Mouse (Mus musculus): Measurements from ENCODE around the gene Tas2r126. TPM values are rescaled to one million over a fixed set of nuclear protein-coding genes. Genes with fewer than 3 reads are reported as not detected.
"Not testable (repeated sequence)": the region's sequence is repeated elsewhere in the genome, so short reads cannot be mapped to it uniquely, and the experiment has no call there.

The Tas2r126 gene
- polyA plus RNA-seq, 1 experiment = not detected

DNA sequence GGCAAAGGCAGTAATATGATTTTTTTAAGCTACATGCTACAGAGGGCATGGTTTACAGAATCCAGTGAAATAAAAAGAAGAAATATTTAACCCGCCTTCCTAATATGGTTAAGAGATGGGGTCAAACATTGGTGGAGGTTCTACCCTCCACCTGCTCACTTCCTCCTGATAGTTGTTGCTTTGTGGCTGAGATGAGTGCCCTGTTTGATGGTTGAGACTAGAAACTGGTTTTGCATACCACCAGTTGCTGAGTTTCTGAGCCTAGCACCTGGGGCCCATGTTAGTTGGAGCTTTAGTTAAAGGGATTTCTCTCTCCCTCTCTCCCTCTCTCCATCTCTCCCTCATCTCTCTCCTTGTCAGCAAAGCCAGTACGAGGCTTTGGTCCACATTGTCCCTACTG lies 13.0 kb downstream of the Tas2r126 start:
- H3K27ac ChIP-seq (ENCODE audit: insufficient read depth, low read length) = no peak overlapping the region
- H3K36me3 ChIP-seq (ENCODE audit: control insufficient read depth, insufficient read depth, low read length, poor library complexity, severe bottlenecking) = no peaks in the 10 kb centered on the region
- H3K4me1 ChIP-seq (ENCODE audit: control insufficient read depth, insufficient read depth, low read length) = no peaks in the 10 kb centered on the region
- TF ChIP-seq EP300 (IDR thresholded peaks at IDR 0.05; ENCODE audit: insufficient read depth, low read depth, low read length) (no peak), POLR2A (IDR thresholded peaks at IDR 0.05; ENCODE audit: insufficient read depth, low read length) (no peak), CTCF (IDR thresholded peaks at IDR 0.05; ENCODE audit: low read depth, low read length) (no peak)
- no peaks in the 10 kb centered on the region for H3K27me3 ChIP-seq (ENCODE audit: control insufficient read depth, insufficient read depth, low read length, poor library complexity, severe bottlenecking)
- no peak overlapping the region for H3K9ac ChIP-seq (ENCODE audit: low read depth, poor library complexity, severe bottlenecking)
- H3K4me3 ChIP-seq (ENCODE audit: low read depth, low read length) = no peak overlapping the region
- no peaks in the 10 kb centered on the region for H3K9me3 ChIP-seq (replicated peaks; ENCODE audit: control insufficient read depth, insufficient read depth, low read length, poor library complexity, severe bottlenecking)

DNA sequence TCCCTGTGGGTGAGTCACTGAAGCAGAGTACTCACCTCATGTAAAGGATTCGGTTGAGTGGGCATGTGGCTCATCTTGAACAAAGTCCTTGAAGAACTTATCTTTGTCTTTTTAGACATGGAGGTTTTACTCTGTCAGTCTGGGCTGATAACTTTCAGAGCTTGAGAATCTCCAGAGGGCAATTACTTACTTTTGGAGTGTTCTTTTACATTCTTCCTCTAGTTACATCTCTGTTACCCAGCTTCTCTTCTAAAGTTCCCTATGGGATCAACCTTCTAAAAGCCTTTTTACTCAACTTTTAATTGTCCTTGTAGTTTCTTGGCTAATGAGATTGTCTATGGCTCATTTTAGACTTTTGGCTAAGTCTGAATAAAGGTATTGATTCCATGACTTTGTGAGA lies 30.8 kb downstream of the Tas2r126 start, which contains the start of gene Olfr458:
Gene Olfr458 (minus strand): TSS at position 101 of the 400 bp plus-strand sequence.
- no peak within 1 kb of the TSS for H3K4me3 ChIP-seq (ENCODE audit: low read depth, low read length)
- no peak for TF ChIP-seq POLR2A (IDR thresholded peaks at IDR 0.05; ENCODE audit: insufficient read depth, low read length)
- no peaks in the 10 kb centered on the region for H3K9me3 ChIP-seq (replicated peaks; ENCODE audit: control insufficient read depth, insufficient read depth, low read length, poor library complexity, severe bottlenecking)
- no peak within 1 kb of the TSS for H3K9ac ChIP-seq (ENCODE audit: low read depth, poor library complexity, severe bottlenecking)
- H3K27ac ChIP-seq (ENCODE audit: insufficient read depth, low read length) = no peak within 1 kb of the TSS
- no peaks in the 10 kb centered on the region for H3K4me1 ChIP-seq (ENCODE audit: control insufficient read depth, insufficient read depth, low read length)
- H3K27me3 ChIP-seq (ENCODE audit: control insufficient read depth, insufficient read depth, low read length, poor library complexity, severe bottlenecking) = no peaks in the 10 kb centered on the region
- H3K36me3 ChIP-seq (ENCODE audit: control insufficient read depth, insufficient read depth, low read length, poor library complexity, severe bottlenecking) = no peaks in the 10 kb centered on the region

DNA sequence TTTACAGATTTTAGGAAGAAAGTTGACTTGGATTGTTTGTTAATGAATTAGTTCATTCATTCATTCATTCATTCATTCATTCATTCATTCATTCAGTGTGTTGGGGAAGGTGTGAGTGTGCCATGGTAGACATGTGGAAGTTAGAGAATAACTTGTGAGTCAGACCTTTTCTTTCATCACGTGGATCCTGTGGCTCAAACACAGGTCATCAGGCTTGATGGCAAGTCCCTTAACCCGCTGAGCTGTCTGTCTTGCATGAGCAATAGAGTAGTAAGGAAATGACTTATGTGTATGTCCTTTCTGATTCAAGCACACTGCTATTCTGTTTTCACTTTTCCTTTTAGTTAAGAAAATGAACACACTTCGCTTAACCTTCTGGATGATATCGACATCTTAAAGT lies 36.2 kb downstream of the Tas2r126 start:
- no peak overlapping the region for H3K9ac ChIP-seq (ENCODE audit: low read depth, poor library complexity, severe bottlenecking)
- no peak overlapping the region for H3K4me3 ChIP-seq (ENCODE audit: low read depth, low read length)
- no peaks in the 10 kb centered on the region for H3K4me1 ChIP-seq (ENCODE audit: control insufficient read depth, insufficient read depth, low read length)
- TF ChIP-seq POLR2A (IDR thresholded peaks at IDR 0.05; ENCODE audit: insufficient read depth, low read length) (no peak), EP300 (IDR thresholded peaks at IDR 0.05; ENCODE audit: insufficient read depth, low read depth, low read length) (no peak), CTCF (IDR thresholded peaks at IDR 0.05; ENCODE audit: low read depth, low read length) (no peak)
- H3K9me3 ChIP-seq (replicated peaks; ENCODE audit: control insufficient read depth, insufficient read depth, low read length, poor library complexity, severe bottlenecking) = no peaks in the 10 kb centered on the region
- H3K36me3 ChIP-seq (ENCODE audit: control insufficient read depth, insufficient read depth, low read length, poor library complexity, severe bottlenecking) = no peaks in the 10 kb centered on the region
- no peaks in the 10 kb centered on the region for H3K27me3 ChIP-seq (ENCODE audit: control insufficient read depth, insufficient read depth, low read length, poor library complexity, severe bottlenecking)
- H3K27ac ChIP-seq (ENCODE audit: insufficient read depth, low read length) = no peak overlapping the region

DNA sequence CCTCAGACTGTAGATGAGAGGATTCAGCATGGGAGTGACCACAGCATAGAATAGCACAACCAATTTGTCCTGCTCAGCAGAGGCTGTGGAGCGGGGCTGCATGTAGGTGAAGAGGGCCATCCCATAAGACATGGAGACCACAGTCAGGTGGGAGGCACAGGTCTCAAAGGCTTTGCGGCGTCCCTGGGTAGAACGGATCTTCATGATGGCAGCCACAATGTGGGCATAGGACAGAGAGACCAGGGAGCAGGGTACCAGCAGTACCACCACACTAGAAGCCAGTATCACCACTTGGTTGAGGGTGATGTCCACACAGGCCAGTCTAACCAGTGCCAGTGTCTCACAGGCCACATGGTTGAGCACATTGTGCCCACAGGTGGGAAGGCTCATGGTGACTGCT lies 37.0 kb downstream of the Tas2r126 start:
- H3K27ac ChIP-seq (ENCODE audit: insufficient read depth, low read length); H3K9ac ChIP-seq (ENCODE audit: low read depth, poor library complexity, severe bottlenecking); H3K9me3 ChIP-seq (replicated peaks; ENCODE audit: control insufficient read depth, insufficient read depth, low read length, poor library complexity, severe bottlenecking); H3K4me1 ChIP-seq (ENCODE audit: control insufficient read depth, insufficient read depth, low read length); H3K27me3 ChIP-seq (ENCODE audit: control insufficient read depth, insufficient read depth, low read length, poor library complexity, severe bottlenecking); H3K36me3 ChIP-seq (ENCODE audit: control insufficient read depth, insufficient read depth, low read length, poor library complexity, severe bottlenecking); H3K4me3 ChIP-seq (ENCODE audit: low read depth, low read length): not testable (repeated sequence)

DNA sequence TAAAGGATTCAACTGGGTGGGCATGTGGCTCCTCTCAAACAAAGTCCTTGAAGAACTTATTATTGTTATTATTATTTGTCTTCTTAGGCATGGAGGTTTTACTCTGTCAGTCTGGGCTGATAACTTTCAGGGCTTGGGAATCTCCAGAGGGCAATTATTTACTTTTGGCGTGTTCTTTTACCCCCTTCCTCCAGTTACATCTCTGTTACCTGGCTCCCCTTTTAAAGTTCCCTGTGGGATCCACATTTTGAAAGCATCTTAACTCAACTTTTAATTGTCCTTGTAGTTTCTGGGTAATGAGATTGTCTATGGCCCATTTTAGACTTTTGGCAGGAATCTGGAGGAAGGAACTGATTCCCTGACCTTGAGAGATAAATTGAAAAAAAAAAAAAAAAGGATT lies 41.9 kb downstream of the Tas2r126 start, which contains the start of gene Olfr457:
Gene Olfr457 (minus strand): TSS at position 101 of the 400 bp plus-strand sequence.
- Histone ChIP-seq H3K9me3 (replicated peaks; ENCODE audit: control insufficient read depth, insufficient read depth, low read length, poor library complexity, severe bottlenecking) (no peaks in the 10 kb centered on the region), H3K36me3 (ENCODE audit: control insufficient read depth, insufficient read depth, low read length, poor library complexity, severe bottlenecking) (no peaks in the 10 kb centered on the region), H3K9ac (ENCODE audit: low read depth, poor library complexity, severe bottlenecking) (no peak within 1 kb of the TSS), H3K4me3 (ENCODE audit: low read depth, low read length) (no peak within 1 kb of the TSS), H3K27ac (ENCODE audit: insufficient read depth, low read length) (no peak within 1 kb of the TSS), H3K27me3 (ENCODE audit: control insufficient read depth, insufficient read depth, low read length, poor library complexity, severe bottlenecking) (no peaks in the 10 kb centered on the region), H3K4me1 (ENCODE audit: control insufficient read depth, insufficient read depth, low read length) (no peaks in the 10 kb centered on the region)
- TF ChIP-seq POLR2A (IDR thresholded peaks at IDR 0.05; ENCODE audit: insufficient read depth, low read length) (no peak), CTCF (IDR thresholded peaks at IDR 0.05; ENCODE audit: low read depth, low read length) (no peak), EP300 (IDR thresholded peaks at IDR 0.05; ENCODE audit: insufficient read depth, low read depth, low read length) (no peak)

DNA sequence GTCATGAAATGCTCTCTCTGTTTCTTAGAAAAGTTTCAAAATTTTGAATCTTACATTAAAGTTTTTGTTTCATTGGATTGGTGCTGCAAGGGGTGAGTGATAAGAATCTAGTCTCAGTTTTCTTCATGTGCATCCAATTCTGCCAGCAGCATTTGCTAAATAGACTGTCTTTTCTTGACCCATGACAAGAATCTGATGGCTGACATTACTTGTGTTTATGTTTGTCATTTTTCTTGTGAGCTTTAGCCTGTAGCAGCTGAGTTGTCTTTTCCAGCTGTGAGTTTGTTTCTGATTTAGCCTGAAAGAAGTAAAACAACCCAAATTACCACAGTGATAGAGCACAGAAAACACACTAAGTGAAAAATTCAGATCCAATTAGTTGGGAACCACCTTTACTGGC lies 50.3 kb downstream of the Tas2r126 start:
- Histone ChIP-seq H3K9ac (ENCODE audit: low read depth, poor library complexity, severe bottlenecking) (no peak overlapping the region), H3K4me3 (ENCODE audit: low read depth, low read length) (no peak overlapping the region), H3K9me3 (replicated peaks; ENCODE audit: control insufficient read depth, insufficient read depth, low read length, poor library complexity, severe bottlenecking) (no peaks in the 10 kb centered on the region), H3K27me3 (ENCODE audit: control insufficient read depth, insufficient read depth, low read length, poor library complexity, severe bottlenecking) (no peaks in the 10 kb centered on the region), H3K36me3 (ENCODE audit: control insufficient read depth, insufficient read depth, low read length, poor library complexity, severe bottlenecking) (no peaks in the 10 kb centered on the region), H3K27ac (ENCODE audit: insufficient read depth, low read length) (no peak overlapping the region), H3K4me1 (ENCODE audit: control insufficient read depth, insufficient read depth, low read length) (no peaks in the 10 kb centered on the region)
- TF ChIP-seq POLR2A (IDR thresholded peaks at IDR 0.05; ENCODE audit: insufficient read depth, low read length) = no peak
- TF ChIP-seq CTCF (IDR thresholded peaks at IDR 0.05; ENCODE audit: low read depth, low read length) = no peak
- no peak for TF ChIP-seq EP300 (IDR thresholded peaks at IDR 0.05; ENCODE audit: insufficient read depth, low read depth, low read length)

Other genes with a start within 250 kb of the Tas2r126 start
- gene Tas2r144, start 219.2 kb upstream of the Tas2r126 start, polyA plus RNA-seq (2011; ENCODE audit: insufficient read depth, insufficient read length, low read depth, missing spikeins) = not detected in 2 replicates
- 14.8 and 15.0 TPM in 2 replicates for gene Gstk1, start 188.6 kb upstream of the Tas2r126 start, polyA plus RNA-seq (2011; ENCODE audit: insufficient read depth, insufficient read length, low read depth, missing spikeins)
- 1.9 and 2.1 TPM in 2 replicates for gene Tmem139, start 172.6 kb upstream of the Tas2r126 start, polyA plus RNA-seq (2011; ENCODE audit: insufficient read depth, insufficient read length, low read depth, missing spikeins)
- 37.3 and 37.8 TPM in 2 replicates for gene Casp2, start 169.6 kb upstream of the Tas2r126 start, polyA plus RNA-seq (2011; ENCODE audit: insufficient read depth, insufficient read length, low read depth, missing spikeins)
- gene Clcn1, start 147.8 kb upstream of the Tas2r126 start, polyA plus RNA-seq (2011; ENCODE audit: insufficient read depth, insufficient read length, low read depth, missing spikeins) = 4.5 and 7.0 TPM in 2 replicates
- gene Fam131b, start 109.9 kb upstream of the Tas2r126 start, polyA plus RNA-seq (2011; ENCODE audit: insufficient read depth, insufficient read length, low read depth, missing spikeins) = 0.63 and 1.3 TPM in 2 replicates
- gene Zyx, start 84.9 kb upstream of the Tas2r126 start, polyA plus RNA-seq (2011; ENCODE audit: insufficient read depth, insufficient read length, low read depth, missing spikeins) = 42.6 and 52.2 TPM in 2 replicates
- 19.3 and 20.6 TPM in 2 replicates for gene Epha1, start 61.3 kb upstream of the Tas2r126 start, polyA plus RNA-seq (2011; ENCODE audit: insufficient read depth, insufficient read length, low read depth, missing spikeins)
- 1.5 TPM in 1 of 2 replicates, not detected in the other for gene Tas2r143, start 34.3 kb upstream of the Tas2r126 start, polyA plus RNA-seq (2011; ENCODE audit: insufficient read depth, insufficient read length, low read depth, missing spikeins)
- not detected in 2 replicates for gene Tas2r135, start 29.1 kb upstream of the Tas2r126 start, polyA plus RNA-seq (2011; ENCODE audit: insufficient read depth, insufficient read length, low read depth, missing spikeins)
- gene Olfr458, start 30.7 kb downstream of the Tas2r126 start, polyA plus RNA-seq (2011; ENCODE audit: insufficient read depth, insufficient read length, low read depth, missing spikeins) = not detected in 2 replicates
- not detected in 2 replicates for gene Olfr457, start 41.8 kb downstream of the Tas2r126 start, polyA plus RNA-seq (2011; ENCODE audit: insufficient read depth, insufficient read length, low read depth, missing spikeins)
- gene Olfr456, start 52.7 kb downstream of the Tas2r126 start, polyA plus RNA-seq (2011; ENCODE audit: insufficient read depth, insufficient read length, low read depth, missing spikeins) = not detected in 2 replicates
- gene Olfr455, start 113.1 kb downstream of the Tas2r126 start, polyA plus RNA-seq (2011; ENCODE audit: insufficient read depth, insufficient read length, low read depth, missing spikeins) = not detected in 2 replicates
- gene Tcaf3, start 163.2 kb downstream of the Tas2r126 start, polyA plus RNA-seq (2011; ENCODE audit: insufficient read depth, insufficient read length, low read depth, missing spikeins) = not detected in 2 replicates
- gene Tcaf2, start 210.7 kb downstream of the Tas2r126 start, polyA plus RNA-seq (2011; ENCODE audit: insufficient read depth, insufficient read length, low read depth, missing spikeins) = 3.4 and 4.5 TPM in 2 replicates

Measured in ES-Bruce4 (cell line).